Mouse (Mus musculus) MEL (cell line): ENCODE data around the gene Zmynd11. TPM values are rescaled to one million over a fixed set of nuclear protein-coding genes. Genes with fewer than 3 reads are reported as not detected.

ENCODE experiments used
- DNase-seq: peaks from one replicate; pipeline ENCODE4 v3.0.0; 2011; ENCODE audit warnings: low read depth, low spot score
- H3K27ac ChIP-seq: 2 replicates; pipeline ENCODE4 v1.5.1; 2012; ENCODE audit warnings: low read depth, mild to moderate bottlenecking, control low read depth, low read length, moderate library complexity; ENCODE audit not compliant: control insufficient read depth
- H3K27me3 ChIP-seq, 2 experiments: fragments of 150-350 bp in 1 of 2; sonication (generic) in 1 of 2; 2 replicates each; pipeline ENCODE4 v1.6.1; 2012; ENCODE audit warnings: low read length in 2 of 2, mild to moderate bottlenecking in 2 of 2, improper control_type of control experiment in 1 of 2, moderate library complexity in 1 of 2; ENCODE audit not compliant: insufficient read depth in 2 of 2, control insufficient read depth in 1 of 2
- H3K36me3 ChIP-seq, 2 experiments: 2 replicates each; pipeline ENCODE4 v1.6.1; 2012 to 2014; ENCODE audit warnings: low read length in 2 of 2, improper control_type of control experiment in 1 of 2, inconsistent platforms in 1 of 2, mild to moderate bottlenecking in 1 of 2; ENCODE audit not compliant: insufficient read depth in 2 of 2, control insufficient read depth in 1 of 2
- H3K4me1 ChIP-seq, 2 experiments: fragments of 150-350 bp in 1 of 2; sonication (generic) in 1 of 2; 2 replicates each; pipeline ENCODE4 v1.6.1; 2012; ENCODE audit warnings: low read length in 2 of 2, improper control_type of control experiment in 1 of 2, mild to moderate bottlenecking in 1 of 2; ENCODE audit not compliant: insufficient read depth in 2 of 2, control insufficient read depth in 1 of 2
- H3K4me3 ChIP-seq, 2 experiments: fragments of 150-350 bp in 1 of 2; sonication (generic) in 1 of 2; 2 replicates each; pipeline ENCODE4 v1.5.1; 2012; ENCODE audit warnings: low read depth in 2 of 2, low read length in 2 of 2, mild to moderate bottlenecking in 2 of 2, moderate library complexity in 2 of 2, control low read depth in 1 of 2, improper control_type of control experiment in 1 of 2; ENCODE audit not compliant: control insufficient read depth in 1 of 2, insufficient read depth in 1 of 2
- H3K79me2 ChIP-seq: 2 replicates; pipeline ENCODE4 v1.6.1; 2012; ENCODE audit warnings: mild to moderate bottlenecking, low read length, moderate library complexity; ENCODE audit not compliant: control insufficient read depth, poor library complexity, insufficient read depth
- H3K9ac ChIP-seq: 2 replicates; pipeline ENCODE4 v1.6.1; 2012; ENCODE audit warnings: low read depth, mild to moderate bottlenecking, control low read depth, low read length, moderate library complexity; ENCODE audit not compliant: control insufficient read depth, poor library complexity, severe bottlenecking
- H3K9me3 ChIP-seq: fragments of 150-350 bp; sonication (generic); replicated peaks from 2 replicates; pipeline ENCODE4 v1.6.1; 2012; ENCODE audit warnings: mild to moderate bottlenecking, low read length, improper control_type of control experiment, moderate library complexity; ENCODE audit not compliant: insufficient read depth
- BHLHE40 ChIP-seq: IDR thresholded peaks from 2 replicates; pipeline ENCODE4 v1.6.1; 2012; ENCODE audit warnings: low read depth, mild to moderate bottlenecking, inconsistent platforms, low read length, improper control_type of control experiment, borderline replicate concordance
- CHD1 ChIP-seq: IDR thresholded peaks from 2 replicates; pipeline ENCODE4 v1.6.1; 2012; ENCODE audit warnings: low read depth, mild to moderate bottlenecking, inconsistent platforms, low read length, improper control_type of control experiment
- CHD2 ChIP-seq: IDR thresholded peaks from 2 replicates; pipeline ENCODE4 v1.6.1; 2011; ENCODE audit warnings: low read length, improper control_type of control experiment
- ELF1 ChIP-seq: IDR thresholded peaks from 2 replicates; pipeline ENCODE4 v1.6.1; 2014; ENCODE audit warnings: low read depth, mild to moderate bottlenecking, inconsistent platforms, low read length, improper control_type of control experiment, moderate library complexity
- ETS1 ChIP-seq: IDR thresholded peaks from 2 replicates; pipeline ENCODE4 v1.6.1; 2012; ENCODE audit warnings: low read depth, mild to moderate bottlenecking, inconsistent platforms, low read length, improper control_type of control experiment, moderate library complexity
- GABPA ChIP-seq: IDR thresholded peaks from 2 replicates; pipeline ENCODE4 v1.6.1; 2012; ENCODE audit warnings: low read depth, mild to moderate bottlenecking, inconsistent platforms, low read length, improper control_type of control experiment, moderate library complexity
- GATA1 ChIP-seq: IDR thresholded peaks from 2 replicates; pipeline ENCODE4 v1.6.1; 2011; ENCODE audit warnings: low read depth, low read length, improper control_type of control experiment
- JUND ChIP-seq: IDR thresholded peaks from 2 replicates; pipeline ENCODE4 v1.6.1; 2011; ENCODE audit warnings: low read depth, mild to moderate bottlenecking, improper control_type of control experiment, low read length
- KAT2A ChIP-seq: conservative IDR thresholded peaks from 2 replicates; pipeline ENCODE4 v1.6.1; 2012; ENCODE audit warnings: low read depth, low read length, improper control_type of control experiment, inconsistent platforms
- MAX ChIP-seq: IDR thresholded peaks from 2 replicates; pipeline ENCODE4 v1.6.1; 2011; ENCODE audit warnings: low read length, improper control_type of control experiment
- MXI1 ChIP-seq: IDR thresholded peaks from 2 replicates; pipeline ENCODE4 v1.6.1; 2011; ENCODE audit warnings: mild to moderate bottlenecking, low read depth, low read length, improper control_type of control experiment
- MYB ChIP-seq: IDR thresholded peaks from 2 replicates; pipeline ENCODE4 v1.6.1; 2011; ENCODE audit warnings: mild to moderate bottlenecking, low read depth, low read length, improper control_type of control experiment
- NRF1 ChIP-seq: IDR thresholded peaks from 2 replicates; pipeline ENCODE4 v1.6.1; 2014; ENCODE audit warnings: low read depth, mild to moderate bottlenecking, inconsistent platforms, low read length, improper control_type of control experiment, moderate library complexity; ENCODE audit not compliant: poor library complexity, insufficient read depth, severe bottlenecking
- POLR2A ChIP-seq, 2 experiments: IDR thresholded peaks; 2 replicates each; pipeline ENCODE4 v1.6.1; 2011 to 2012; ENCODE audit warnings: low read length in 2 of 2, mild to moderate bottlenecking in 2 of 2, control low read depth in 1 of 2, improper control_type of control experiment in 1 of 2, low read depth in 1 of 2, moderate library complexity in 1 of 2; ENCODE audit not compliant: control insufficient read depth in 1 of 2, insufficient read depth in 1 of 2, poor library complexity in 1 of 2
- POLR2AphosphoS2 ChIP-seq: IDR thresholded peaks from 2 replicates; pipeline ENCODE4 v1.6.1; 2011; ENCODE audit warnings: low read length, improper control_type of control experiment
- POLR2AphosphoS5 ChIP-seq: IDR thresholded peaks from 2 replicates; pipeline ENCODE4 v1.6.1; 2012; ENCODE audit warnings: low read depth, borderline replicate concordance, mild to moderate bottlenecking, inconsistent platforms, low read length, moderate library complexity, mixed read lengths
- RAD21 ChIP-seq: IDR thresholded peaks from 2 replicates; pipeline ENCODE4 v1.6.1; 2011; ENCODE audit warnings: mild to moderate bottlenecking, low read depth, low read length, improper control_type of control experiment
- RCOR1 ChIP-seq: IDR thresholded peaks from 2 replicates; pipeline ENCODE4 v1.6.1; 2012; ENCODE audit warnings: low read depth, mild to moderate bottlenecking, inconsistent platforms, low read length, improper control_type of control experiment
- SIN3A ChIP-seq: IDR thresholded peaks from 2 replicates; pipeline ENCODE4 v1.6.1; 2012; ENCODE audit warnings: low read length, improper control_type of control experiment, inconsistent platforms
- SMC3 ChIP-seq: IDR thresholded peaks from 2 replicates; pipeline ENCODE4 v1.6.1; 2011; ENCODE audit warnings: low read depth, low read length, improper control_type of control experiment
- TCF12 ChIP-seq: IDR thresholded peaks from 2 replicates; pipeline ENCODE4 v1.6.1; 2014; ENCODE audit warnings: low read depth, mild to moderate bottlenecking, inconsistent platforms, low read length, improper control_type of control experiment, moderate library complexity
- UBTF ChIP-seq: IDR thresholded peaks from 2 replicates; pipeline ENCODE4 v1.6.1; 2012; ENCODE audit warnings: low read depth, mild to moderate bottlenecking, inconsistent platforms, low read length, improper control_type of control experiment, moderate library complexity, borderline replicate concordance; ENCODE audit not compliant: insufficient read depth
- USF2 ChIP-seq, 2 experiments: IDR thresholded peaks; 2 replicates each; pipeline ENCODE4 v1.6.1; 2011 to 2012; ENCODE audit warnings: improper control_type of control experiment in 2 of 2, low read length in 2 of 2, borderline replicate concordance in 1 of 2, inconsistent platforms in 1 of 2, low read depth in 1 of 2, mild to moderate bottlenecking in 1 of 2; ENCODE audit not compliant: insufficient read depth in 1 of 2
- ZC3H11A ChIP-seq: IDR thresholded peaks from 2 replicates; pipeline ENCODE4 v1.6.1; 2012; ENCODE audit warnings: low read depth, mild to moderate bottlenecking, inconsistent platforms, low read length, improper control_type of control experiment
- ZMIZ1 ChIP-seq: IDR thresholded peaks from 2 replicates; pipeline ENCODE4 v1.6.1; 2012; ENCODE audit warnings: low read depth, mild to moderate bottlenecking, inconsistent platforms, low read length, improper control_type of control experiment, moderate library complexity
- ZNF384 ChIP-seq: IDR thresholded peaks from 2 replicates; pipeline ENCODE4 v1.6.1; 2012; ENCODE audit warnings: low read depth, mild to moderate bottlenecking, inconsistent platforms, low read length, improper control_type of control experiment
- polyA plus RNA-seq, 2 experiments: library from polyadenylated mRNA; stranded (reverse) in 1 of 2; unstranded in 1 of 2; fragments of >175 nt in 1 of 2; fragments of >200 nt in 1 of 2; gene quantifications; 2 replicates each; pipeline versions ENCODE4 v1.2.1 to v1.2.4; 2012; ENCODE audit warnings: low replicate concordance in 2 of 2, low read depth in 1 of 2; ENCODE audit not compliant: insufficient read length in 2 of 2, insufficient read depth in 1 of 2, missing spikeins in 1 of 2
- total RNA-seq: library from RNA; depleted of rRNA; stranded (reverse); fragments of 300-350 nt; gene quantifications from 2 replicates; pipeline ENCODE4 v1.2.3, GENCODE M21; 2012

The Zmynd11 gene
- total and polyA plus RNA-seq, 3 experiments, result 21.8 to 310 (median 33.0) TPM

DNA sequence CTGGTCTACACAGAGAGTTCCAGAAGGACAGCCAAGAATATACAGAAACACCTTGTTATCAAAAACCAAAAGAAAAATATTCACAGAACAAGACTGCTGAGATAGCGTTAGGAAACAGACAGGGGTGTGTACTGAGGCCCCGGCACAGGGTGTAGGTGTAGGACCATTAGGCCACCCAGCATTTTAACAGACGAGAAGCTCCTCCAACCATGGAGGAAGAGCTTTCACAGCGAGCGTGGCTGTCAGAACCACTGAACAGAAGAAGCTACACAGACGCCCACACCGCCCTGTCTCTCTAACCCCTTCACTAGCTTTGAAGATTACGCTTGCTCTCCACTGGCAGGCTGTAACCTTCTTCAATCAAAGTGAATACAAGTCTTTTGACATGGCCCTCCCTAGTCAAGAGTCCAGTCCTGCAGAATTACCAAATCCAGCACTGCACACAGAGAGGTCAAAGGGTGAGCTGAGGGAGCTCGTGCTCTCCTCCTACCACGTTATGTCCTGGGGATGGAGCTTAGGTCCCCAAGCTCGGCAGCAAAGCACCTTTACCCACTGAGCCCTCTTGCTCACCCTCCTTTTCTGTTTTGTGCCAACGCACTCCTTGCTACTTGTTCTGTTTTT is 62.4 kb downstream of the Zmynd11 start:
- Histone ChIP-seq H3K27ac (no peak overlapping the region), H3K27me3 (no peaks in the 10 kb centered on the region), H3K36me3 (peaks cover 0 to 3% of the 10 kb centered on the region in 2 experiments; a peak in 2 of 4 replicates), H3K9ac (no peak overlapping the region), H3K9me3 (no peaks in the 10 kb centered on the region), H3K4me3 (no peak overlapping the region), H3K4me1 (no peaks in the 10 kb centered on the region), H3K79me2 (no peaks in the 10 kb centered on the region)
- no peak for DNase-seq
- TF ChIP-seq ZC3H11A, result no peak
- no peak for TF ChIP-seq SMC3
- no peak for TF ChIP-seq CHD1
- no peak for TF ChIP-seq KAT2A
- TF ChIP-seq USF2 (IDR thresholded peaks at IDR 0.05; ENCODE audit: borderline replicate concordance in 1 of 2, insufficient read depth in 1 of 2, low read depth in 1 of 2, low read length in 2 of 2), result no peak
- TF ChIP-seq CHD2, result no peak
- TF ChIP-seq SIN3A, result no peak
- no peak for TF ChIP-seq ETS1
- no peak for TF ChIP-seq JUND
- TF ChIP-seq MAX, result no peak
- TF ChIP-seq UBTF, result no peak
- TF ChIP-seq POLR2AphosphoS2, result no peak
- TF ChIP-seq ELF1, result no peak
- TF ChIP-seq BHLHE40, result no peak

DNA sequence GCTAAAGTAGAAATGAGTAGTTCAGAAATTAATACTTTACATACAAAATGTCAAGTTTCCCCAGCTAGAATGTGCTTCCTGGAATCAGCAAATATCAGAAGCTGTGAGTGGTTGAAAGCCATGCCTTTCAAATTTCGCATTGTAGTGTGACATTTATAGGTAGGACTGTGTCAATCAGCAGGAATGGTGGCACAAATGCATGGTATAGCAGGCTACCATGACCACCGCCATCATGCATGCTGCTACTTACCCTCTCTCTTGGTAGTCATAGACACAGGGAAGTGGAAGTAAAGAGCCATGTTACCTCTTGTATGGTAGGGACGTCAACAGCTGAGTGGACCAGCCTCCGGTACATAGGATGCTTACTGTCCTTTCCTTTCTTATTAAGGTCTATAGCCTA is 67.8 kb downstream of the Zmynd11 start:
- H3K4me1 ChIP-seq, result no peaks in the 10 kb centered on the region
- no peak overlapping the region for H3K9ac ChIP-seq
- no peak overlapping the region for H3K4me3 ChIP-seq
- no peaks in the 10 kb centered on the region for H3K9me3 ChIP-seq
- no peak for TF ChIP-seq POLR2AphosphoS5
- TF ChIP-seq UBTF, result no peak
- TF ChIP-seq NRF1, result no peak
- TF ChIP-seq JUND, result no peak
- TF ChIP-seq RCOR1, result no peak
- no peak for TF ChIP-seq CHD1
- TF ChIP-seq SIN3A, result no peak
- no peak for TF ChIP-seq TCF12
- TF ChIP-seq ZMIZ1, result no peak
- TF ChIP-seq POLR2A (IDR thresholded peaks at IDR 0.05; ENCODE audit: control insufficient read depth in 1 of 2, insufficient read depth in 1 of 2, low read depth in 1 of 2, low read length in 2 of 2, poor library complexity in 1 of 2), result no peak
- no peak for TF ChIP-seq RAD21
- no peak for TF ChIP-seq MYB
- no peak for TF ChIP-seq CHD2
- TF ChIP-seq KAT2A, result no peak
- TF ChIP-seq GABPA, result no peak
- TF ChIP-seq MXI1, result no peak
- TF ChIP-seq GATA1, result no peak
- TF ChIP-seq ZC3H11A, result no peak
- no peak for TF ChIP-seq ZNF384
- H3K79me2 ChIP-seq, result no peaks in the 10 kb centered on the region
- no peaks in the 10 kb centered on the region for H3K27me3 ChIP-seq
- no peak for DNase-seq
- no peak overlapping the region for H3K27ac ChIP-seq
- H3K36me3 ChIP-seq, result peaks cover 0 to 2% of the 10 kb centered on the region in 2 experiments; a peak in 1 of 4 replicates
